Comparison of ENCODE assay signal across 12 mouse cellular contexts in genomic region chr14:75180551-75180978, GRCm38 (mm10). TPM values are rescaled to one million over a fixed set of nuclear protein-coding genes. Genes with fewer than 3 reads are reported as not detected.
DNase-seq lines count a peak whose midpoint lies in the region; ATAC-seq and TF ChIP-seq lines count a peak whose summit lies in the region.
"Had no signal": no experiment of that assay in that cellular context is flagged by ENCODE, and none has a peak within 500 bp of the region (broad histone marks: within the 10 kb centered on the region; RNA-seq: fewer than 3 reads in every experiment).

No protein-coding gene starts in this region.

- no peak for TF ChIP-seq CTCF in lung, adult 2 months (IDR thresholded peaks at IDR 0.05; ENCODE audit: insufficient read depth, low read length)

- H3K36me3 ChIP-seq in macrophage (ENCODE audit: inconsistent target), result peaks cover 6% of the 10 kb centered on the region; the same call in 1 of the 2 replicates
- H3K36me3 ChIP-seq in forebrain, embryonic 16.5 days (ENCODE audit: control insufficient read depth, insufficient read depth), result no peaks in the 10 kb centered on the region

- no peaks in the 10 kb centered on the region for H3K27me3 ChIP-seq in forebrain, embryonic 16.5 days (replicated peaks; ENCODE audit: control insufficient read depth, insufficient read depth, low read length)

- no peak overlapping the region for H3K4me2 ChIP-seq in forebrain, embryonic 16.5 days (ENCODE audit: low read length)

- H3K4me3 ChIP-seq in lung, adult 2 months (replicated peaks; ENCODE audit: extremely low read depth, low read depth, low read length), result peak overlapping the region; percentile 36
- peak overlapping the region; percentile 81; the same call in 1 of the 2 replicates for H3K4me3 ChIP-seq in macrophage (ENCODE audit: inconsistent target)
- H3K4me3 ChIP-seq in forebrain, embryonic 16.5 days (replicated peaks; ENCODE audit: low read length), result no peak overlapping the region

- H3K9ac ChIP-seq in forebrain, embryonic 16.5 days (replicated peaks; ENCODE audit: low read depth, low read length), result no peak overlapping the region

- H3K9me3 ChIP-seq in forebrain, embryonic 16.5 days (ENCODE audit: control insufficient read depth, low read length), result no peaks in the 10 kb centered on the region

- WGBS in lung, adult 2 months, result 44% methylated on average over 8 of the region's 8 CpGs
- 3% methylated on average over 7 of the region's 8 CpGs for WGBS in macrophage (ENCODE audit: missing documents)
- WGBS in forebrain, embryonic 16.5 days, result 89% methylated on average over 8 of the region's 8 CpGs

- DNase-seq in lung, adult 2 months, result no peak
- DNase-seq in lung, postnatal 14 days, result no peak
- peak; percentile 54 for DNase-seq in thymus, postnatal 14 days
- no peak for DNase-seq in urinary bladder, postnatal 10 days (ENCODE audit: low spot score)
- DNase-seq in right cerebral cortex, postnatal 25 days, result no peak

- peak overlapping the region; percentile 99 for H3K27ac ChIP-seq in macrophage
- H3K27ac ChIP-seq in forebrain, embryonic 16.5 days (ENCODE audit: low read length), result no peak overlapping the region
- H3K27ac ChIP-seq: kidney, postnatal 0 days had no signal

- peaks cover 11% of the 10 kb centered on the region for H3K4me1 ChIP-seq in lung, adult 2 months (ENCODE audit: control insufficient read depth, insufficient read depth, low read length)
- no peaks in the 10 kb centered on the region for H3K4me1 ChIP-seq in forebrain, embryonic 16.5 days (replicated peaks; ENCODE audit: control insufficient read depth, insufficient read depth, low read length)

- peak; percentile 79 for ATAC-seq in erythroblast, adult 5-6 weeks (replicated peaks; ENCODE audit: low FRiP score, poor library complexity, severe bottlenecking)
- ATAC-seq in forebrain, embryonic 16.5 days, result no peak
- ATAC-seq: inflammation-experienced regulatory T-cells, adult 6 months had no signal

- TF ChIP-seq POLR2A in lung, adult 2 months (IDR thresholded peaks at IDR 0.05; ENCODE audit: borderline replicate concordance, extremely low read depth, low read depth, low read length), result no peak

- H3K79me2 ChIP-seq in macrophage (ENCODE audit: inconsistent target), result peaks cover 95% of the 10 kb centered on the region

RNA-seq across cellular contexts. Expression of gene Lcp1, which starts 49.7 kb away (rescaled TPM):
- polyA plus RNA-seq in lung, adult 2 months (2012; rRNA removed), result 26.6 and 54.4 TPM in 2 replicates
- 249 and 278 TPM in 2 replicates for total RNA-seq in erythroblast, adult 5-6 weeks (2015; ENCODE audit: low replicate concordance)
- 130 and 135 TPM in 2 replicates for total RNA-seq in erythroblast, adult 5-6 weeks (2017; ENCODE audit: low replicate concordance)
- total RNA-seq in macrophage (2018; cell fraction: chromatin; rRNA removed), result 1,000 to 10,000 TPM in 11 of 26 experiments, 100 to 1,000 TPM in 15; 310 to 1,734 (median 948) TPM
- 1,000 to 10,000 TPM in 4 of 26 experiments, 100 to 1,000 TPM in 22; 554 to 1,295 (median 783) TPM for total RNA-seq in macrophage (2018; cell fraction: cytosol; rRNA removed)
- 1,000 to 10,000 TPM in 4 of 26 experiments, 100 to 1,000 TPM in 22; 371 to 1,198 (median 818) TPM for total RNA-seq in macrophage (2018; cell fraction: nucleus; rRNA removed)
- polyA plus RNA-seq in macrophage (2018), result 571 to 1,239 TPM (median 1,135 TPM) in 3 replicates
- 11.7 and 14.5 TPM in 2 replicates for polyA plus RNA-seq in forebrain, embryonic 16.5 days (2015; fragmentation: Nextera tagmentation; extraction: Ambion mirVana)

RNA-seq across cellular contexts. Expression of gene Lrrc63, which starts 49.9 kb away (rescaled TPM):
- polyA plus RNA-seq in lung, adult 2 months (2012; rRNA removed), result 0.03 and 0.04 TPM in 2 replicates
- total RNA-seq in erythroblast, adult 5-6 weeks (2015; ENCODE audit: low replicate concordance), result not detected in 2 replicates
- 0.42 TPM in 1 of 2 replicates, not detected in the other for total RNA-seq in erythroblast, adult 5-6 weeks (2017; ENCODE audit: low replicate concordance)
- 10 to 100 TPM in 7 of 26 experiments, 1 to 10 TPM in 9, under 1 TPM in 4, not detected in 6; 0.43 to 19.7 (median 5.4) TPM for total RNA-seq in macrophage (2018; cell fraction: chromatin; rRNA removed)
- 1 to 10 TPM in 8 of 26 experiments, under 1 TPM in 15, not detected in 3; 0.05 to 7.4 (median 0.55) TPM for total RNA-seq in macrophage (2018; cell fraction: cytosol; rRNA removed)
- total RNA-seq in macrophage (2018; cell fraction: nucleus; rRNA removed), result 10 to 100 TPM in 6 of 26 experiments, 1 to 10 TPM in 12, under 1 TPM in 7, not detected in 1; 0.25 to 24.3 (median 3.4) TPM
- 0.06 to 0.11 TPM in 2 of 3 replicates, not detected in the other for polyA plus RNA-seq in macrophage (2018)
- not detected in 2 replicates for polyA plus RNA-seq in forebrain, embryonic 16.5 days (2015; fragmentation: Nextera tagmentation; extraction: Ambion mirVana)
- total RNA-seq: left cerebral cortex, adult 18-20 months had no signal
- polyA plus RNA-seq: heart, embryonic 14.5 days; inflammation-experienced regulatory T-cells, adult 6 months; kidney, postnatal 0 days had no signal

Comparison
In these comparisons a context has a peak if more than half of its experiments do, and no peak if none do; other contexts are left out.
1. RNA of gene Lcp1, which starts 49.7 kb away (polyA plus RNA-seq): 571 to 1,239 TPM in macrophage; 26.6 to 54.4 TPM in lung, adult 2 months and 11.7 to 14.5 TPM in forebrain, embryonic 16.5 days; every median in the first group is over 10 times any median in the second.